Mouse (Mus musculus) effector memory CD4-positive, alpha-beta T cell, adult 5 months (primary cell): ENCODE data around the gene Sub1. TPM values are rescaled to one million over a fixed set of nuclear protein-coding genes. Genes with fewer than 3 reads are reported as not detected.

ENCODE experiments used
- polyA plus RNA-seq: library from polyadenylated mRNA; unstranded; fragments of 100-300 nt; shearing (Covaris generic); gene quantifications from one replicate; pipeline ENCODE4 v1.2.1, GENCODE M21; 2017

Gene Sub1
- 966 TPM for polyA plus RNA-seq

GRCm38 (mm10) chr15:11996883-11997282 is at the start of gene Sub1:
Gene Sub1 (minus strand): TSS chr15:11996983.

Other genes with a start within 250 kb of the Sub1 start
- gene Npr3, start 89.7 kb downstream of the Sub1 start, polyA plus RNA-seq: not detected
- gene Zfr, start 120.8 kb upstream of the Sub1 start, polyA plus RNA-seq: 158 TPM
- gene Mtmr12, start 208.0 kb upstream of the Sub1 start, polyA plus RNA-seq: 85.1 TPM